Mouse (Mus musculus): ENCODE measurements at regions not wholly inside any gene's neighbourhood (a gene's known extent, or its start where the extent isn't known, plus 50 kb on each side); places are given as distances from the start of the nearest gene placed in this dataset.

GRCm38 (mm10) chr15:74382556-74382955 lies 253.6 kb downstream of the Mroh4 start:
- WGBS = 53% methylated on average over 4 of the region's 4 CpGs
- no peak for DNase-seq (ENCODE audit: low read depth, low spot score)

- 68% methylated on average over 6 of the region's 6 CpGs for WGBS
Measured at GRCm38 (mm10) chr15:74379366-74379765, 256.8 kb downstream of the Mroh4 start.

DNA sequence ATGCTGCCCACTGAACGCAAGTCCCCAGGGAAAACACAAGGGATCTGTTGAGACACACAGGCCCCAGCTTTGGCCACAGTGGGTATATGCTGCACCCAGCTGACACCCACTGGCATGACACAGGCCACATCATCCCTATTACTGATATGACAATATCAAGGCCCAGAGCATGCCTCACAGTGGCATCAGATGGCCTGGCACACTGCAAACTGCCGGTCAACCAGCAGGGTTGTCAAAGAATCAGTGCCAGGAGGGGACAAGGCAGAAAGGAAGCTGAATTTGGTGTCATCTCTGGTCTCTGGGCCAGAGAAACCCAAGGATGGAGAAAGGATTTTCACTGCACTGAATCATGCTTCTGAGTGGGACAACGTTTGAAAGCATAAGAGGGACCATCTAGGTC lies 266.7 kb downstream of the Mroh4 start:
- 73% methylated on average over 3 of the region's 3 CpGs for WGBS
- no peak for DNase-seq (ENCODE audit: low read depth, low spot score)

More at GRCm38 (mm10) chr15:74379366-74379765, 256.8 kb downstream of the Mroh4 start:
- DNase-seq (ENCODE audit: low read depth, low spot score) = no peak

DNA sequence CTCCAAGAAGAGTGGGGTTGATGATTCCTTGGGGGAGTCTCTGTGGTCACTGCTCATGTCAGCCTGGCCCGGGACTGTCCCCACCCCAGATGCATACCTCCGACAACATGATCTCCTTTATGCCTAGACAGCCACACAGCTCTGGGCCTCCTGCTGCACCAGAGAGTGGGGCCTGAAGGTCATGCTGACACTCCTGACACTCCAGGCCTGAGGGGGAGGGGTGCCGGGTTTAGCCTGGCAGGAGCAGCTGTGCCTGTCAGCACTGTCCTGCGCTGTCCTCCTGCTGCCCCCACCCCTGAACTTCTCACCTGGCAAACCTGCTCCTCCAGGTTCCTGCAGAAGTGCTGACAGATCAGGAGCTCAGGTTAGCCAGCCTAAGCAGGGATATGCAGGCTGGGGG lies 288.2 kb downstream of the Mroh4 start:
- 17% methylated on average over 4 of the region's 4 CpGs for WGBS
- DNase-seq (ENCODE audit: low read depth, low spot score) = no peak

- DNase-seq (ENCODE audit: low read depth, low spot score) = no peak
- WGBS = 64% methylated on average over 6 of the region's 6 CpGs
Measured at GRCm38 (mm10) chr15:74343591-74343990, 292.6 kb downstream of the Mroh4 start.

GRCm38 (mm10) chr15:74333846-74334245 lies 302.3 kb downstream of the Mroh4 start:
- no peak for DNase-seq (ENCODE audit: low read depth, low spot score)

DNA sequence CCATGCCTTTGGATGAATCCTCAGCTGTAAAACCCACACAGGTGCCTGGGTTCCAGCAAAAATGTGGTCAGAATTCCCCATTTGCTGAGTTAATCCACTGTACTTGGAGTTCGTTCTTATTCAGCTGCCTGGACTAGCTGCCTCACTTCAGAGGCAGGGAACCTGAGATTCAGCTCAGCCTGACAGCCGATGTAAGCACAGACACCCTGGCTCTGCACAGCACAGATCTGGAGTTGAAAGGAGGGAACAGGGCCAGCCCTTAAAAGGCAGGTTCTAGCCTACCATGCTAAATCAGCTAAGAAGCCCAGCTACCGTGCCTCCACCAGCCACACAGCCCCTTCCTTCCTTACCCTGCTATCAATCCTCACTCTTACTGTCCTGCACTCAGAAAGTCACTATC lies 306.0 kb downstream of the Mroh4 start:
- DNase-seq (ENCODE audit: low read depth, low spot score) = no peak
- WGBS = 58% methylated on average over 3 of the region's 3 CpGs

DNA sequence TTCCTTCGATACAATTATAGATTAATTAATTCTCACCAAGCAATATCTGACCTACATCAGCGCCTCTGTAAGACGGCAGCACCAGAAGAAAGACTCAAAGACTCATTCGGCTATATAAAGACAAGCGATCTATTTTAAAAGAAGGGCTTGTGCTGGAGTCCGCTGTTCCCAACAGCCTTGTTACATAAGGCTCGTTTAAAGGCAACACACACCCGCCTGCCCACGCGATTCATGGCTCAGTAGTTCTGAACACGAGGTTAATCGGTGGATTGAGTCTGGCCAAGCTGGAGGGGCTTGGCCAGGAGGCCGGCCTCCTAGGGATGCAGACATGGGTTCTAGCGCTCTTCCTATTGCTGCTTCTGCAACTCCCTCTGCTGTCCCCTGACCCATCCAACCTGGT lies 306.9 kb downstream of the Mroh4 start:
- 81% methylated on average over 14 of the region's 14 CpGs for WGBS
- no peak for DNase-seq (ENCODE audit: low read depth, low spot score)

DNA sequence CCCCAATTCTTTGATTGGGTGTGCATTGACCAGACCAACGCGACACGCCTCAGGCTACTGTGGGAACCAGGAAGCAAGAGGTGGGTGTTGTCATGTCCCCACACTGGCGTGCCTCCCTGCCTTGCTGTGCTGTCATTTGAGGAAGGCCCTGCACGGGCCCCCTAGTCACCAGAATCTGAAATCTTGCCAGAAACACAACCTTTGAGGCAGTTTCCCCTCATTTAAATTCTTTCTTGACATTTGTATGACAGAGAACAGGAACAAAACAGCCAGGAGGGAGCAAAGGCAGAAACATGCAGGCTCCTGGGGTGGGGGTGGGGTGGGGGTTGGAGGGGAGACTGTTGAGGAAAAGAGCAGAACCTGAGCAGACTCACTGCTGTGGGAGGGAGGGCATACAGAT lies 309.5 kb downstream of the Mroh4 start:
- 28% methylated on average over 5 of the region's 5 CpGs for WGBS
- DNase-seq (ENCODE audit: low read depth, low spot score) = no peak

DNA sequence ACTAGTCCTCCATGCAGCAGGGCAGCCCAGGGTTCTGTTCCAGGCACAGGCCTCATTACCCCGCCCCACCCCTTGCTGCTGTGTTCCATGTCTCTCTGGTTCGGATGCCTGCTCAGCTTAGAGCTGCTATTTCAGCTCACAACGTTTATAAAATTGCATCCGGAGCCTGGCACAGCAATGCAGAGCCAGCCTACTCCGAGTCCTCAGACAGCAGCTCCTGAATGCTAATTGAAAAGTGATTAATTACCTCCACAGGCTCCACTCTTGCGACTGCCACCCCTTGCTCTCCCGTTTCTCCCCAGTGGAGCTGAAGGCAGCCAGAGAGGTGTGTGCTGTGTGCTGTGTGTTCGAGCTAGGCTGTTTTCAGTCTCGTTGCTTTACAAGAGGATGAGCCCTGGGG lies 310.6 kb downstream of the Mroh4 start:
- no peak for DNase-seq (ENCODE audit: low read depth, low spot score)
- 38% methylated on average over 9 of the region's 9 CpGs for WGBS

- WGBS = 55% methylated on average over 3 of the region's 3 CpGs
Measured at GRCm38 (mm10) chr15:74319407-74319806, 316.7 kb downstream of the Mroh4 start.

DNA sequence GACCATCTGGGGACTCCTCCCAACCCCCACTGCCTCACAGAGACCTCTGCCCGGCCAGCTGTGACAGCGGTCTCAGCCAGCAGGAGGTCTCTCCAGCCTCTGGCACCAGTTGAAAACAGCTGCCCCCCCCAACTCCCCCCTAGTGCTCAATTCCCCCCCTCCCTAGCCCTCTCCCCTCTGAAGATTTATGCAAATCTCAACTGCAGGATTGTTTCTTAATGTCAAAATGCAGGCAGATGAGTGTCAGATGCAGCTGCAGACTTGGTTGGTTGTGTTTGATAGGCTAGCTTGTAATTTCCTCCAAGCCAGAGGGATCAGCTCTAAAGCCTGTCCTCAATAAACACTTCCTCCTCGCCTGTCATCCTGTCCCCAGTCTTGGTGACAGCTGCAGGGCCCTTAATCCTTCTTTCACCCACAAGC lies 317.7 kb downstream of the Mroh4 start:
- DNase-seq (ENCODE audit: low read depth, low spot score) = no peak
- 23% methylated on average over 3 of the region's 3 CpGs for WGBS

More at GRCm38 (mm10) chr15:74319407-74319806, 316.7 kb downstream of the Mroh4 start:
- no peak for DNase-seq (ENCODE audit: low read depth, low spot score)

- 53% methylated on average over 3 of the region's 3 CpGs for WGBS
- DNase-seq (ENCODE audit: low read depth, low spot score) = no peak
Measured at GRCm38 (mm10) chr15:74311082-74311481, 325.1 kb downstream of the Mroh4 start.

DNA sequence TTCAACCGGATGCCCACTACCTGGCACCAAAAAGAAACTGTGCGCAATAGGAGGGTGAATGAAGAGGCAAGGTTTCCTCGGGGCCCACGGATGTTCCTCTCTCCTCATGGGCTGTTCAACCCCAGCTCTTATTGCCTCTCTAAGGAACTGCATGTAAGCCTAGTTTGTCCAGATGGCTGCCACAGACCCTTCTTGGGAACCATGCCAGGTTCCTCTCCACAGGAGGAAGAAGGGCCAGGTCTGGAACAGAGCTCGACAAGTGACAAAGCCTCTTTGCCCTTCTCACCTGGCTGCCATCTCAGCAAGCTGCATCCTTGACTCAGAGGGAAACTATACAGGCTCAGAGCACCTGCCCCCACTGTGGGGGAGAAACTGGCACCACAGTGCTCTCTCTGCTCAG lies 329.6 kb downstream of the Mroh4 start:
- 82% methylated on average over 5 of the region's 5 CpGs for WGBS

GRCm38 (mm10) chr15:74296277-74296676 lies 339.9 kb downstream of the Mroh4 start:
- DNase-seq (ENCODE audit: low read depth, low spot score) = no peak
- 71% methylated on average over 8 of the region's 8 CpGs for WGBS

More for the DNA sequence above, 329.6 kb downstream of the Mroh4 start:
- no peak for DNase-seq (ENCODE audit: low read depth, low spot score)

DNA sequence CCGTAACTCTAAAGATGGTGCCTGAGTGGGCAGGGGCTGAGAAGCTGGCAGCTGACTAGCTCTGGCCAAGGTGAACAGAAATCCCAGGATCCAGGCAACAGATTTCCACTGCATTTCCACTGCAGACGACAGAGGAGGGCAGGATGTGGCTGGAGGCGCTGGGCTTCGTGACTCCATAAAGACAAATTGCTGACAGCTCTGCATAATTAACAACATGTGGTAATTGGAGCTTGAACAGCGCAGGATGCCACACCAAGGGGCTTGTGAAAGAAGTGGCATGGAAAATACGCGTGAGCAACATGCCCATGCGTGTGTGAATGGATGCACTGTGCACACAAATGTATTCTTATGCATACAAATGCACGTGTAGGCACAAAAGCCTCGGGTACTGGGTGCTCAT lies 341.5 kb downstream of the Mroh4 start:
- 78% methylated on average over 10 of the region's 10 CpGs for WGBS
- no peak for DNase-seq (ENCODE audit: low read depth, low spot score)

DNA sequence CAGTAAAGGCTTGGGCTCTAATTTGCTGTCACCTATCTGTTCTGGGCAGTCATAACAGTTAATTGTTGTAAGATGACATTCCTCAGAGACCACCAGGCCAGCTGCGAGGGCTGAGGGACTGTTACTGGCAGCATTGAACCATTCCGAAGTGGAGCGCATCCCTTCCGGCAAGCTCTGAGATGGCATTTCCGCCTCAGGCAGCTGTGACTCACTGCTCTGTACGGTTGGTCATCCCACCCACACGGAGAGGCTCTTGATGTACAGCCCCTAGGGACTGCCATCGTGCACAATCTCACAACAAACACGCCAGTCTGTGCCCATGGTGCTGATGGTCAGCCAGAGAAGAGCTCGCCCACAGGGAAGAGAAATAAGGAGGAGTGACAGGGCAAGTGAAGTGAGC lies 342.0 kb downstream of the Mroh4 start:
- WGBS = 70% methylated on average over 10 of the region's 10 CpGs
- no peak for DNase-seq (ENCODE audit: low read depth, low spot score)

DNA sequence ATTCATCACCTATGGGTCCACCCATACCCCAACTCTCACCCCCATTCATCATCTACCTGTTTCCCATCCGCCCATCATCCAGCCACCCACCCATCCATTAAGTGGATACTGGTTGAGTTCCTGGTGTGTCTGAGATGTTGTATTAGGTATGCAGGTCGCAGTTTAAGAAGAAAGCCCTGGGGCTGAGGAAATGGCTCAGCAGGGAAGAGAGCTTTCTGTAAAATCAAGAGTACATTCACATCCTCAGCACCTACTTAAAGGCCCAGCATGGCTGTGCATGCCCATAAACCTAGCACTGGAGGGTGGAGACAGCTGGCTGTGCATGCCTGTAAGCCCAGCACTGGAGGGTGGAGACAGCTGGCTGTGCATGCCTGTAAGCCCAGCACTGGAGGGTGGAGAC lies 348.7 kb downstream of the Mroh4 start:
- WGBS = 82% methylated on average over 2 of the region's 2 CpGs
- DNase-seq (ENCODE audit: low read depth, low spot score) = no peak

DNA sequence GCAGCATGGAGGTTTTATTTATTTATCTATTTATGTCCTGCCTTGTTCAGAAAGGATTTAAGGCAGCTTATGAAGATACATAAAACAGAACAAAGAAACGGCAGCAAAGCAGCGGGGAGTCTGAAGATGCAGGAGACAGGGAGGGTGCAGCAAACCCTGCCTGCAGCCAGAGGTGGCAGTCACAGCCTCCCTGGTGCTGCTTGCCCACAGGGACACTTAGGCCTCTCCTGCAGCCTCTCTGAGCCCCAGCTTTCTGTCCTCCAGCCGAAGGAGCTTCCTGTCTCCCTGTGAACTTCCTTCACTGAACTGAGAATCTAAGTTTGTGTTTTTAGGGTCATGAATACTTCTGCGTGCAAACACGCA lies 353.0 kb downstream of the Mroh4 start:
- 55% methylated on average over 5 of the region's 5 CpGs for WGBS
- no peak for DNase-seq (ENCODE audit: low read depth, low spot score)

DNA sequence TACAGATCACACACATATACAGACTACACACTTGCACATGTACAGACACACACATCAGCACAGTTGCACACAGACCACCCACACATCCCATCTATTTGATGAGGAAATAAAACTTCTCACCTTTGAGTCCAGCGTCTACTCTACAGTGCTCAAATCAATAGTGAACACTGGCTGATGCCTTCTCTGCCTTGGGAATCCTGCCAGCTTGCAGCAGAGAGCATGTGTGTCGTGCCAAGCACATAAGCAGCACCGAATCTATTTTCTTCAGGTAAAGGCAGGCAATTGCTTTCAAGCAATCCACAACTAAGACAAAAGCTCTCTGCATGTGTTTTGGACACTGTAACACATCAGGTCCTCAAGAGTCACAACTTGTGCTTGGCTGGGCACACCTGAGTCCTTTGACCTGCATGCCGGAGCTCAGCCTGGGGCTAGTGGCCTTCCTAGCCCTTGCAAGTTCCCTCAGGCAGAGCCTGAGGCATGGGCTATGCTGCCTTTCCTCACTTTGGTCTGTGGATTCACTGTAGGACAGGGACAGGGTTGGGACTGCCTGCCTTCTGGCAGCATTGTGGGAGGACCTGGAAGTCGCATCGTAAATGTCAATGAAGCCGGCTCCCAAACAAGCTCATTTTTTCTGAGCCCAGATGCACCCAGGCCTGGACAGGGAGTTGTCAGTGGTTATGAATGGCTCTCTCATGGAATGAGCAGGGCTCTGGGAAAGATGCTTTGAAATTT lies 353.5 kb downstream of the Mroh4 start:
- WGBS = 50% methylated on average over 7 of the region's 7 CpGs
- no peak for DNase-seq (ENCODE audit: low read depth, low spot score)

GRCm38 (mm10) chr15:74274435-74274834 lies 361.7 kb downstream of the Mroh4 start:
- WGBS = 67% methylated on average over 5 of the region's 5 CpGs
- no peak for DNase-seq (ENCODE audit: low read depth, low spot score)

All from large intestine, adult 2 months (tissue).